Mouse (Mus musculus): ENCODE measurements around the gene Psmd13. TPM values are rescaled to one million over a fixed set of nuclear protein-coding genes. Genes with fewer than 3 reads are reported as not detected.
A peak's percentile ranks its signal among the peaks of the same experiment; 100 is the strongest.

The Psmd13 gene
- 106 and 112 TPM in 2 replicates for polyA plus RNA-seq (2015; fragmentation: Nextera tagmentation; extraction: Ambion mirVana)

- no peaks in the 10 kb centered on the region for H3K9me3 ChIP-seq (ENCODE audit: low read length)
- H3K4me3 ChIP-seq (ENCODE audit: low read depth, low read length): peak within 1 kb of the TSS; percentile 88
- peaks cover 27% of the 10 kb centered on the region for H3K36me3 ChIP-seq (replicated peaks; ENCODE audit: insufficient read depth, low read length)
- TF ChIP-seq EP300 (IDR thresholded peaks at IDR 0.05; ENCODE audit: low read depth): no peak
- no peak for TF ChIP-seq CTCF (IDR thresholded peaks at IDR 0.05; ENCODE audit: low read depth)
- no peaks in the 10 kb centered on the region for H3K27me3 ChIP-seq (ENCODE audit: insufficient read depth, low read length)
- WGBS (ENCODE audit: insufficient replicate concordance): 2% methylated on average over 59 of the region's 59 CpGs
- H3K4me2 ChIP-seq (ENCODE audit: low read depth, low read length): peak within 1 kb of the TSS; percentile 89
- peak within 1 kb of the TSS; percentile 93 for H3K27ac ChIP-seq (ENCODE audit: low read depth)
- peaks cover 22% of the 10 kb centered on the region for H3K4me1 ChIP-seq (ENCODE audit: insufficient read depth)
- ATAC-seq: peak; percentile 88
- H3K9ac ChIP-seq (replicated peaks): peak within 1 kb of the TSS; percentile 90
- peak; percentile 95 for DNase-seq
Measured at GRCm38 (mm10) chr7:140881696-140882468, at the start of gene Psmd13, which contains the start of gene Sirt3. TSS of gene Psmd13 (plus strand) at chr7:140881968. TSS of gene Sirt3 (minus strand) at chr7:140882309.

GRCm38 (mm10) chr7:140833341-140833740, 48.4 kb upstream of the Psmd13 start:
- 65% methylated on average over 4 of the region's 4 CpGs for WGBS (ENCODE audit: insufficient replicate concordance)
- no peak overlapping the region for H3K4me2 ChIP-seq (ENCODE audit: low read depth, low read length)
- H3K9me3 ChIP-seq (ENCODE audit: low read length): no peaks in the 10 kb centered on the region
- no peak for ATAC-seq
- no peak overlapping the region for H3K4me3 ChIP-seq (ENCODE audit: low read depth, low read length)
- no peak for DNase-seq
- H3K27ac ChIP-seq (ENCODE audit: low read depth): no peak overlapping the region
- no peaks in the 10 kb centered on the region for H3K36me3 ChIP-seq (replicated peaks; ENCODE audit: insufficient read depth, low read length)
- H3K4me1 ChIP-seq (ENCODE audit: insufficient read depth): no peaks in the 10 kb centered on the region
- H3K27me3 ChIP-seq (ENCODE audit: insufficient read depth, low read length): no peaks in the 10 kb centered on the region
- no peak overlapping the region for H3K9ac ChIP-seq (replicated peaks)
- TF ChIP-seq CTCF (IDR thresholded peaks at IDR 0.05; ENCODE audit: low read depth) (no peak), EP300 (IDR thresholded peaks at IDR 0.05; ENCODE audit: low read depth) (no peak)

DNA sequence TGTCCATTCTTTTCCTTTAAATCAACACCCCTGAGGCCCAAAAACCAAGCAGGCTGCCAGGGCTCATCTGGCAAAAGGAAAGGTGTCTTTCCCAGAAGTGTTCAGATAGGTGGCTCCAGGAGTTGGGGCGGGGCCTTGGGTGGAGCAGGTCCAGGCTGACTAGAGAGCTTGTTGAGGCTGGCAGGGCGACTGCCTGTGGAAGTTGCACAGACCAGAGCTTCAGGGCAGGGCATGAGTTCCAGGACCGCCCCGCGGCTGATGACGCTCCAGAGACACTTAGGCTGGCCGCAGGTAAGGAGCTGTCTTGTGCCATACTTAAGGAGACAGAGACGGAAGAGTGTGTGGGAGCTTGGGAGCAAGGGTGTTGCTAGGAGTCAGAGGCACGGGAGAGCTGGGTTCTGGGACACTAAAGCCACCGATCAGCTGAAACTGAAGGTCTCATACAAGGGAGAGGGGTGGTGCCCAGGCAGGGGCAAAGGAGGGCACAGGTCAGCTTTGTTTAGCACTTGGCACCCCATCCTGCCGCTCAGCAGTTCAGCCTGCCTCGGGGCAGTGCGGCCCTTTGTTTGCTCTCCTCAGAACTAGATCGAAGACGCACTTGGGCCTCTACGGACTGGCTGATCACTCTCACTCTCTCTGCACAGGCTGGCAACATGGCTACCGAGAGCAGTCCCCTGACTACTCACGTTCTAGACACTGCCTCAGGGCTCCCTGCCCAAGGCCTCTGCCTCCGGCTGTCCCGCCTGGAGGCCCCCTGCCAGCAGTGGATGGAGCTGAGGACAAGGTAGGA, 46.6 kb upstream of the Psmd13 start, which contains the start of gene Urah:
TSS of gene Urah (plus strand) at position 51 of the 790 bp plus-strand sequence.
- peak; percentile 69 for DNase-seq
- Histone ChIP-seq H3K9me3 (ENCODE audit: low read length) (no peaks in the 10 kb centered on the region), H3K4me3 (ENCODE audit: low read depth, low read length) (peak within 1 kb of the TSS; percentile 34), H3K9ac (replicated peaks) (peak within 1 kb of the TSS; percentile 36; the same call in 1 of the 2 replicates), H3K27me3 (ENCODE audit: insufficient read depth, low read length) (no peaks in the 10 kb centered on the region), H3K4me2 (ENCODE audit: low read depth, low read length) (peak within 1 kb of the TSS; percentile 50), H3K27ac (ENCODE audit: low read depth) (peak within 1 kb of the TSS; percentile 87), H3K4me1 (ENCODE audit: insufficient read depth) (no peaks in the 10 kb centered on the region), H3K36me3 (replicated peaks; ENCODE audit: insufficient read depth, low read length) (no peaks in the 10 kb centered on the region)
- 52% methylated on average over 20 of the region's 20 CpGs for WGBS (ENCODE audit: insufficient replicate concordance)
- peak; percentile 91 for ATAC-seq
- TF ChIP-seq EP300 (IDR thresholded peaks at IDR 0.05; ENCODE audit: low read depth) (no peak), CTCF (IDR thresholded peaks at IDR 0.05; ENCODE audit: low read depth) (no peak)

DNA sequence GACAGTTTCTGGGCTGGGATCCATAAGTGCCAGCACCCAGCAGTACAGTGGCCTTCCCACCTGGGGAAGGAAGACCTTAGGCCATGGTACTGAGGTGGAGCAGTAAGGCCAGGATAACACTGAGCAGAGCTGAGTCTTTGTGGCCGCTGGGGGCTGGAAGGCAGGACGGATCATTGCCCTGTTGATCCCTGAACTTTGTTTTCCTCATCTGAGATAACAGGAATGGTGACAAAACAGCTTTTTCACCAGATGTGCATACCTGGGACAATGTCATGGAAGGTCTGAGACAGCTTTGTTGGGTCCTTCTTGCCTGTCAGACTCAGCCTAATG, 46.0 kb upstream of the Psmd13 start:
- Histone ChIP-seq H3K4me3 (ENCODE audit: low read depth, low read length) (peak overlapping the region; percentile 34), H3K9me3 (ENCODE audit: low read length) (no peaks in the 10 kb centered on the region), H3K27me3 (ENCODE audit: insufficient read depth, low read length) (peaks cover 3% of the 10 kb centered on the region; the same call in 1 of the 2 replicates), H3K27ac (ENCODE audit: low read depth) (peak overlapping the region; percentile 87), H3K9ac (replicated peaks) (peak overlapping the region; percentile 36), H3K4me1 (ENCODE audit: insufficient read depth) (no peaks in the 10 kb centered on the region), H3K4me2 (ENCODE audit: low read depth, low read length) (peak overlapping the region; percentile 50), H3K36me3 (replicated peaks; ENCODE audit: insufficient read depth, low read length) (no peaks in the 10 kb centered on the region)
- 53% methylated on average over 2 of the region's 2 CpGs for WGBS (ENCODE audit: insufficient replicate concordance)
- no peak for DNase-seq
- TF ChIP-seq EP300 (IDR thresholded peaks at IDR 0.05; ENCODE audit: low read depth) (no peak), CTCF (IDR thresholded peaks at IDR 0.05; ENCODE audit: low read depth) (no peak)
- ATAC-seq: peak; percentile 47

GRCm38 (mm10) chr7:140836243-140837115, 45.3 kb upstream of the Psmd13 start:
- H3K9ac ChIP-seq (replicated peaks): peak overlapping the region; percentile 36
- H3K9me3 ChIP-seq (ENCODE audit: low read length): no peaks in the 10 kb centered on the region
- no peak for DNase-seq
- no peaks in the 10 kb centered on the region for H3K4me1 ChIP-seq (ENCODE audit: insufficient read depth)
- H3K36me3 ChIP-seq (replicated peaks; ENCODE audit: insufficient read depth, low read length): no peaks in the 10 kb centered on the region
- H3K27me3 ChIP-seq (ENCODE audit: insufficient read depth, low read length): peaks cover 5% of the 10 kb centered on the region; the same call in 1 of the 2 replicates
- H3K27ac ChIP-seq (ENCODE audit: low read depth): peak overlapping the region; percentile 87; the same call in 1 of the 2 replicates
- peak overlapping the region; percentile 50 for H3K4me2 ChIP-seq (ENCODE audit: low read depth, low read length)
- 66% methylated on average over 9 of the region's 9 CpGs for WGBS (ENCODE audit: insufficient replicate concordance)
- no peak for ATAC-seq
- H3K4me3 ChIP-seq (ENCODE audit: low read depth, low read length): peak overlapping the region; percentile 34
- TF ChIP-seq EP300 (IDR thresholded peaks at IDR 0.05; ENCODE audit: low read depth) (no peak), CTCF (IDR thresholded peaks at IDR 0.05; ENCODE audit: low read depth) (no peak)

All from liver, postnatal 0 days (tissue).